Mouse (Mus musculus) lung, adult 10 weeks (tissue): ENCODE results near the gene Tubg1. TPM values are rescaled to one million over a fixed set of nuclear protein-coding genes. Genes with fewer than 3 reads are reported as not detected.

Experiments
- polyA plus RNA-seq: library from polyadenylated mRNA; stranded (reverse); fragments of 350-450 nt; fragmentation: Illumina TruSeq; extraction: RNeasy Lipid Tissue Mini Kit (QIAGEN cat#74804); gene quantifications from one replicate; pipeline ENCODE4 v1.2.3, GENCODE M21; 2014; ENCODE audit warnings: low read depth, low replicate concordance; ENCODE audit not compliant: insufficient read depth

Gene Tubg1
- 16.8 TPM for polyA plus RNA-seq

DNA sequence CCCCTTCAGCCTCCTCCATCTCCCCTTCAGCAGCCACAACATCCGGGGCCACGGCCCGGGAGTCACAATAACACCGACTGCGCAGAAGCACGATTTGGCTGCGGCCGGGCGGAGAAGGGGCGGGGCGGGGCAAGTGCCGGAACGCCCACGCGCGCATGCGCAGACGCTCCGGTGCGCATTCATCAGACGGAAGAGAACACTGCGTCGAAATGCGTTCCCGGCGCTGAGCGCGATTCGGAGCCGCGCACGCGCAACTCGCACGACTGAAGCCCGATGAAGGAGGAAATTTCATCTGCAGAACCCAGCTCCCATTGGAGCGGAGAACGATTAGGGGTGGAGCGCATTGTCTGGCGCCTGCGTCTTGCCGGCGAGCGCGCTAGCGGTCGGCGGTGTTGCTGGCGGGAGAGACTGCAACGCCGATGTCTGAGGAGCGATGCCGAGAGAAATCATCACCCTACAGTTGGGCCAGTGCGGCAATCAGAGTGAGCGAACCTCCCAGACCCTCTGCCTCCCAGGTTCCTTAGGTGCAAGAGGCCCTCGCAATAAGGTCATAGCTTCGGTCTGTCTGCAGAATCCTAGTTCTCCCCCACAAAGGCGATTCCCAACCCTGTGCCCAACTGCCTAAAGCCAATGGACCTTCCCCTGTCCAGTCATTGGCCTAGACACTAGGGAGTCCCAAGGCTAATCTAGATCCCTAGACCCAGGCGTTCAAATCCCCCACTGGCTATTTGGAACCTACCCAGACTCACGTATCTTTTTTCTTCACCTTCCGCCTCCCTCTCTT lies at the start of gene Tubg1, which contains the start of gene Retreg3:
Tubg1 (plus strand) TSS at position 178 of the 784 bp plus-strand sequence.
Retreg3 (minus strand) TSS at position 133 of the 784 bp plus-strand sequence.

DNA sequence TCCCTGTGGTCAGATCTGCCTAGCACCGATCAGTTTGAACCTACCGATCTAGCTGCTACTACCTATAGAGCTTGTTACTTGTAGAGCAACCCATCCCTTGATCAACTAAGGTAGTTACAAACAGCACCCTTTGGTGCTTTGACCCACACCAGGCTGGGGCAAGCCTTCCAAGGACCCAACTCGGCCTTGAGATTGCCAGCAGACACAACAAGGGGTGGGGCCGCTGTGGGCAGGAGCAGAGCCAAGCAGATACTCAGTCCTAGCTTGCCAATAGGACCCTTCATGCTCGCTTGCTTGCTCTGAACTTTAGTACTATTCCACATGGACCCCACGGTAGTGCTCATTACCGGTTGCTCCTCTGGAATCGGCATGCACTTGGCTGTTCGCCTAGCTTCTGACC lies 41.6 kb upstream of the Tubg1 start, which contains the start of gene Hsd17b1:
Hsd17b1 (plus strand) TSS at position 291 of the 400 bp plus-strand sequence.

DNA sequence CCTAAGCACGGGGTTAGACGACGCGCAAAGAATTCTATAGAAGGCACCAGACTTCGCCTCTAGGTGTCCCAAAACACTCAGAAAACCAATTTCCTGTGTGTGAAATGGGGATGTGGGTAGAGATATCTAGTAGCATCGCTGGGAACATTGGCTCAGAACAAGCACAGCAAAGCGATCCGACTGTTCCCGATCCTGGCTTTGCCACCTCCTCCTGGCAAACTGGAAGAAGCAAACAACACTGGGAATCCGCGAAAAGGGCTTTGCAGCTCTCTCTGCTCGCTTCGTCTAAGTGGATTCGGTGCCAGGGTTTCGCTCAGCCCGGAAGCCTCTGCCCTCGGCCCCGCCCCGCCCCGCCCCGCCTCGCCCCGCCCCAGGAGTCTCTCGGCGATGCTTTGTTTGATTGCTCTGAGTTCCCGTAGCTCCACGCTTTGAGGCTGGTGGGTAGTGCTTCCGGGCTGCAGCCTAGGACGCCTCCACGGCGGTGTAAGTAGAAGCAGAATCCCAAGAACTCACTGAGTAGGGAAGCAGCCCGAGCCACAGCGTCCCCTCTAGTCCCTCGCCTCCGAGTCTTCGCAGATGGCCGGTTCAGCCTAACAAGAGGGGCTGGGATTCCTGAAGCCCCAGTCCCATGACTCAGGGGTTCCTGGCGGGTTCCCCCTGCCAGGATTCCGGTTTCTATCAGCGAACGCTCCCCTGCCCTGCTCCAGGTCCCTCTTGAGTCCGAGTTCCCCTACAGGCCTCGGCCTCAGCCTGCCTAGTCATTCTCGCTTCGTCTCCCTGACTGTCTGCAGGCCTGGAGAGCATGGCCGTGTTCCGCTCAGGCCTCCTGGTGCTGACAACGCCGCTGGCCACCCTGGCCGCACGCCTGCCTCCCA lies 37.3 kb upstream of the Tubg1 start, which contains the start of gene Coasy:
Coasy (plus strand) TSS at position 358 of the 875 bp plus-strand sequence.

DNA sequence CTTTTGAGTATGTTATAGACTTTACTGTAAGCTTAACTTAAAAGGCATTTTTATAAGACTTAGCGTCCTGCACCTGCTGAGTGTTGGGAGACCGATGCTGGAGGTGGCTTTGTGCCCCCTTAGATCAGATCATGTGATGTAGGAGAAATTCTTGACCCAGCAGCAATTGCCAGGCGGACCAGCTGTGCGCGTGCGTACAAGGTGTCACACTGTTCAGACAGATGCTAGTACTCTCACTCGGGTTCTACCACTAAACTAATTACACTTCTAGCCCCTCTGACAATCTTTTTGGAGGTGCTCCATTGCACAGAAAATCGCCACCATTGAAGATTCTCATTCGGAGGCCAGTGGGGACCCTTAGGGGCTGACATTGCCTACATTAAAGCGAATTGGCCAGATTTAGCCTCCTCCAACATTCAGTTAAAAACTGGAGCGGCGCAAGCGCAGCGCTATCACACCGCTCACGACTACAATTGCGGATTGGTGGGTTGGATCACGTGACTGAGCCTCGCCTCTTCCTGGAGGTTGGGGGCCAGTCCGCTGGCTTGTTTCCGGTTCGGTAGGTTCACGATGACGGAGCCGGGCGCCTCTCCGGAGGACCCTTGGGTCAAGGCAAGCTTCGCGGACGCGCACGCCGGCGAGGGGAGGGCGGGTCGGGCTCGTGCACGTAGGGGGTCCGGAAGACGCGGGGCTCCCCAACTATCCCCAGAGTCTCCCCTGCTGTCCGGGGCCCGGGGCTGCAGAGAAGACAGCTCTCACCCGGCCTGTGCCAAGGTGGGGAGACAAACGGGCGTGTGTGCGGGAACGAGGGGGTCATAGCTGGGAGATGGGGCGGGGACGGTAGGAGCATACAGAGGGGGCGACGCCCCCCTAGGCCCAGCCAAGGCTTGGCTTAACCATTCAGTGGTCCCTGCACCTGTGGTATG lies 32.7 kb upstream of the Tubg1 start, which contains the start of gene Mlx:
Mlx (plus strand) TSS at position 522 of the 926 bp plus-strand sequence.

DNA sequence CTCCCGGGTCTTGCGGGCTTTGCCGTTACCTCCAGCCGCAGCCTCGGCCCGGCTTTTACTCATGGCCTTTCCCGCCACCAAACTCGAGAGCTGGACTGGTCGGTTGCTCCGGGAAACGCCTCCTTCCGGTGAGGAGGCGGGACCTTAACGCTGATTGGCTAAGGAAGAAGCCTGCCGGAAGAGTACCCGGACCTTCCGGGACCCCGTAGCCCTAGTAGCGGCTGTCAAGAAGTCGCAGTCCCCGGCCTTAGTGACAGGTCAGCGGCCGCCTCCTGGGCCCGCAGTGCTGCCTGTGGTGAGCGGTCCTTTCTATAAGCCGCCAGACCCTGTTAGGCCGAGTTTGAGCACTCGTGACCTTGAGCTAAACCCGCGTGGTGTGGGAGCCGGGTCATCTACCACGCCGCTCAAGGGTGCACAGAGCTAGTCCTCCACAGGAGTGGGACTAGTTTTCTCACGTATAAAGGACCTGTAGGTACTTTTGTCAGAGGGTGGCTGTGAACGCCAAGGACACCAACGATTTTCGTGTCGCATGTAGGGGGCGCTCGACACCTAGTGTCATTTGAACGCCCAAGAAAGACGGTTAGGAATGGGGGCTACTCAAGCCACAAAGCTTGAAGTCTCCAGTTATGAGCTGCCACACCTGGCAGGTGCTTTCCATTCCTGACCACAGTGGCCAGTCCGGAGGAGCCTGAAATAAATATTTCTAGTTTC lies 24.3 kb upstream of the Tubg1 start, which contains the start of gene Psmc3ip:
Psmc3ip (minus strand) TSS at position 123 of the 711 bp plus-strand sequence.

DNA sequence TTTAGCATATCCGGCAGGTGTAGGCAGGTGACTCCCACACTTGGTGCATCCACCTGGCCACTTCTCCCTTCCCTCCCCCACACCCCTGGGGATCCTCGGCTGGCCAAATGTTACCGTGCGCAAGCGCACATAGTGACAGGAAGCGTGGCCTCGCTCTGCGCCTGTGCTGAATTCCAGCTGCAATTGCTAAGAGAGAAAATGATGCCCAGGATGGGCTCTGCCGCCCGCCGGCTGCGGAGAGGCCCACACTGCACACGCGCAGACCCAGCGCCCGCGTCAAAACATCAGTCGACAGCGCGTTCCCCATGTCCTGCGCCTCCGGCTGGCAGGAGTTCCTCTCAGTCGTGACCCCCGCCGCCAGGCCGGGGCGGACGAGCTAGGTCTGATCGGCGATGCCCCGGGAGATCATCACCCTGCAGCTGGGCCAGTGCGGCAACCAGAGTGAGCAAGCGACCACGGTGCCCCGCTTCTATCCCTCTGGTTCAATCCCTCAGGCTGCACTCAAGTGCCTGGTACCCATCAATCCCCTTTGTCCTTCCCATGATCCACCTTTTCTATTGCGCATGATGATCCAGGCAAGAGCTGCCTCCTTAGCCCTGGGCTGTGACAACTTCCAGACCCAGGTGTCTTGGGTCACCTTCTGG lies 36.1 kb downstream of the Tubg1 start, which contains the start of gene Tubg2:
Tubg2 (plus strand) TSS at position 180 of the 644 bp plus-strand sequence.

DNA sequence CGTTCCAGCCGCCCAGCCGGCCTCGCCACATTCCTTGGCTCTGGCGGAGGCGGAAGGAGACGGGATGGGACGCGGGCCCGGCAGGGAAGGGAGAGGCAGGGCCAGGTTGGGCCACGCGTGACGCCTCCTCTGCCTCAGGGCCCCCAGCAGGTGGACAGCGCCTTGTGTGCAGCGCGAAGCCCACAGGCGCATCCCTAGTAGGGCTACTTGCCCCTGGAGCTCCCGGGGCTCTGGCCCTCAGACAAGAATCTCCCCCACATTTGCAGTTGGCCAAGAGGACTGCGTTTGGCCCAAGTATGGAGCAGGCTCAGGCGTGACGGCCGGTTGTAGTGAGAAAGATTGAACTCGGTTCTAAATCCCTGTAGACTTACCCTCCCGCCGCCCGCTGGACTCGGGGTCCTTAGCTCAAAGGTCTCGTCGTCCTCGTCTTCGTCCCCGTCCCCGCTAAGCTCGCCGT lies 50.6 kb downstream of the Tubg1 start, which contains the start of gene Cntnap1:
Cntnap1 (plus strand) TSS at position 170 of the 457 bp plus-strand sequence.

DNA sequence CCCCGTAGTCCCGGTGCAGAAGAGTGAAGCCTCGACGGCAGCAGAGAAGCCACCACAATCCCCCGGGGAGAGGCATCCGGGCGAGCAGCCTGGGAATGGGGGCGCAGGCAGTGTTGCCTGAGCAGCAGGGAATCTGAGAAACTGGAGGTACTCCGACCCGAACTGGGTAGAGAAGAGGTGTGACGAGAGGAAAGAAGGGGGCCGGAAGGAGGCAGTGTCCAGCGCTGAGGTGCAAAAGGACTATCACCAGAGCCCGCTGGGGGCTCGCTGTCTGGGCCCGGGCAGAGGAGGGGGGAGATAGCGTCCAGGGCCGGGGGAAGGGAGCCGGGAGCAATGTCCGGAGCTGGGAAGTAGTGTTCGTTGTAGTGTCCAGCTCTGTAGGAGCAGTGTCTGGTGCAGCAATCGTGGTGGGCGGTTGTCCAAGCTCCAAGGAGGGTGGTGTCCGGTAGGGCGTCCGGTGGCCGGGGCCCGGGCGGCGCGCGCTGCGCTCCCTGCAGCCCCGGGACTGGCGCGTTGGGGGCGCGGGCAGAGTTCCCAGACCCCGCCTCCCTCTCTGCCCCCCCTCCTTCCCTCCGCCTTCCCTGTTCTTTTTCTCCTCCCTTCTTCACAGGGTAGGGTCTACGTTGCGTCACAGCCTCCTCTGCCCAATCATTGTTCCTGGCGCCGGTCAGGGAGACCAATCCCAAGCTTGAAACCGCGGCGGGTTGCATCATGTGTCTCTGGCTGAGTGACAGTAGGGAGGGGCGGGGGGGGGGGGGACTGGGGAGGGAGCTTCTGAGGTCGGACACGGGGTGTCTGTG lies 51.3 kb downstream of the Tubg1 start, which contains the start of gene Plekhh3:
Plekhh3 (minus strand) TSS at position 541 of the 800 bp plus-strand sequence.

DNA sequence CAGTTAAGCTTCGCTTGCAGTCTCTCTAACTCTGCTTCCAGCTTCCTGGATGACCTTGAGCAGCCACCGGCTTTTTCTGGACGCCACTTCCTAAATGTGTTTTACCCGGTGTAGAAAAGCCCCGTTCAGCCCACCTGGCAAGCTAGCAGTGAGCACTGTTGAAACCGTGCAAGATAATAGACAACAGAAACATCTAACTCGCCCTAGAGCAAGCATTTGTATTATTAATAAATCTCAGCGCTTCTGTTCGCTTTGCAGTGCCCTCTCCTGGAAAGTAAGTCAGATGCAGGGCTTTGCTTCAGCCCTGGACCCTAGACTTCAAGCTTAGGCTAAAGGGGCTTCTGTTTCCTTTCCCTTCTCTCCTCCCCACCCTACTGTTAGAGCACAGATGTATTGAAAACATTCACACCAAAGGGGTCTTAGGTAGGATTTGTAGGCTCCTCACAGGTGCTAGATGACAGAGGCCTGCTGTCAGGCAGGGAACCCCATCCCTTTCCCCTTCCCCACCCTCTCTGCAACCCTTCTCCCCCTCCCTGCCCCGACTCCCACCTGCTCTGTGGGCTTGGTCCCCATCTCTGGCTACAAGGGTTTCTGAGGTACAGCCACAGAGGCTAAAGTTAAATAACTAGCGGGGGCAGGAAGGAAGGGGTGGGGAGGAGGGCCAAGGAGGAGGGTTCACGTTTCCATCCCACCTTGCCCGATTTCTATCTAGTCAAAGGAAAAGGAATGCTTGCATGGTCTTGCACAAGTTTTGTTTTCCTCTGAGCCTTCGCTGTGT lies 55.3 kb downstream of the Tubg1 start, which contains the start of gene Ccr10:
Ccr10 (minus strand) TSS at position 593 of the 778 bp plus-strand sequence.

Other genes with a start within 250 kb of the Tubg1 start
- gene Stat3, start 180.4 kb upstream of the Tubg1 start, polyA plus RNA-seq: 49.6 TPM
- gene Cavin1, start 149.1 kb upstream of the Tubg1 start, polyA plus RNA-seq: 204 TPM
- gene Atp6v0a1, start 110.5 kb upstream of the Tubg1 start, polyA plus RNA-seq: 24.3 TPM
- gene Naglu, start 49.9 kb upstream of the Tubg1 start, polyA plus RNA-seq: 10.0 TPM
- gene Hsd17b1, start 41.5 kb upstream of the Tubg1 start, polyA plus RNA-seq: 0.35 TPM
- 19.9 TPM for gene Coasy, start 37.4 kb upstream of the Tubg1 start, polyA plus RNA-seq
- 33.0 TPM for gene Mlx, start 32.7 kb upstream of the Tubg1 start, polyA plus RNA-seq
- gene Psmc3ip, start 24.5 kb upstream of the Tubg1 start, polyA plus RNA-seq: 6.5 TPM
- gene Retreg3, start within 50 bp of the Tubg1 start, polyA plus RNA-seq: 36.3 TPM
- 1.1 TPM for gene Tubg2, start 36.0 kb downstream of the Tubg1 start, polyA plus RNA-seq
- 0.62 TPM for gene Cntnap1, start 50.6 kb downstream of the Tubg1 start, polyA plus RNA-seq
- gene Plekhh3, start 51.4 kb downstream of the Tubg1 start, polyA plus RNA-seq: 10.0 TPM
- gene Ccr10, start 55.5 kb downstream of the Tubg1 start, polyA plus RNA-seq: 0.13 TPM
- gene Ezh1, start 106.5 kb downstream of the Tubg1 start, polyA plus RNA-seq: 23.4 TPM
- 682 TPM for gene Ramp2, start 126.1 kb downstream of the Tubg1 start, polyA plus RNA-seq
- gene Vps25, start 133.8 kb downstream of the Tubg1 start, polyA plus RNA-seq: 121 TPM
- gene Wnk4, start 140.6 kb downstream of the Tubg1 start, polyA plus RNA-seq: 9.4 TPM
- gene Cntd1, start 159.1 kb downstream of the Tubg1 start, polyA plus RNA-seq: 0.25 TPM
- gene Coa3, start 159.2 kb downstream of the Tubg1 start, polyA plus RNA-seq: 157 TPM
- 89.2 TPM for gene Becn1, start 182.3 kb downstream of the Tubg1 start, polyA plus RNA-seq
- 33.8 TPM for gene Psme3, start 196.3 kb downstream of the Tubg1 start, polyA plus RNA-seq
- gene Aoc2, start 205.1 kb downstream of the Tubg1 start, polyA plus RNA-seq: 0.70 TPM
- 4.7 TPM for gene Aoc3, start 210.7 kb downstream of the Tubg1 start, polyA plus RNA-seq
- gene G6pc, start 247.6 kb downstream of the Tubg1 start, polyA plus RNA-seq: not detected